Mouse (Mus musculus) small intestine, adult 2 months (tissue): ENCODE measurements around the gene Nepro.

Experiments
- CTCF ChIP-seq: fragments of 200-500 bp; IDR thresholded peaks from 2 replicates; pipeline ENCODE4 v1.5.1; 2012; ENCODE audit warnings: low read depth, mild to moderate bottlenecking, control low read depth, inconsistent platforms, low read length, moderate library complexity, mixed read lengths; ENCODE audit not compliant: insufficient replicate concordance, insufficient read length; ENCODE audit errors: extremely low read depth
- POLR2A ChIP-seq: fragments of 200-500 bp; IDR thresholded peaks from 2 replicates; pipeline ENCODE4 v1.6.1; 2012; ENCODE audit warnings: low read depth, mild to moderate bottlenecking, control low read depth, inconsistent platforms, low read length, moderate library complexity

DNA sequence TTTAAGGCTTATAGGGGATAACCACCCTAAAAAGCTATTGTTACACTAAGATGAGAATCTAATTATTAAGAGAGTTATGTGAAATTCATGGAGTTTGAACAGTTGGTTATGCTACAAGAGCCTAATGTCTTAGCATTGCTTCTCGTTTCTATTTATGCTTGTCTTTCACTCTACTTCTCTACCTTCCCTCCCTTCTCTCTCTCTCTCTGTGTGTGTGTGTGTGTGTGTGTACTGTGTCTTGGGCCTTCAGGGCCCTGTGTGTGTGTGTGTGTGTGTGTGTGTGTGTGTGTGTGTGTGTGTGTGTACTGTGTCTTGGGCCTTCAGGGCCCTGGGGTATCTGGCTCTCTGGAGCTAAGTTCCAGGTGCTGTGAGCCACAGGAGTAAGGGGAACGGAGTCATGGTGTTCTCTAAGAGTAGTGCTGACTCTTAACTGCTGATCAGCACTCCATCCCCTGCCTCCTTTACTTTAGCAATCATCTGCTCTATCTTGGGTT lies 6.9 kb upstream of the Nepro start:
- no peak for TF ChIP-seq CTCF
- no peak for TF ChIP-seq POLR2A
